Mouse (Mus musculus): ENCODE data around the gene 4930402H24Rik. TPM values are rescaled to one million over a fixed set of nuclear protein-coding genes. Genes with fewer than 3 reads are reported as not detected.

The 4930402H24Rik gene
- polyA plus RNA-seq, 1 experiment from 2014 or later: 26.6 TPM

- H3K4me1 ChIP-seq (ENCODE audit: control insufficient read depth, insufficient read depth, low read length): no peaks in the 10 kb centered on the region
- no peak overlapping the region for H3K4me2 ChIP-seq (ENCODE audit: low read depth, severe bottlenecking)
- no peaks in the 10 kb centered on the region for H3K36me3 ChIP-seq (ENCODE audit: control insufficient read depth, insufficient read depth, low read length)
- H3K27ac ChIP-seq (replicated peaks; ENCODE audit: low read depth, low read length): no peak overlapping the region
- 89% methylated on average over 4 of the region's 4 CpGs for WGBS
- ATAC-seq (ENCODE audit: insufficient number of reproducible peaks, low FRiP score, low TSS enrichment, low read depth): no peak
- DNase-seq (ENCODE audit: low spot score): no peak
- H3K4me3 ChIP-seq (ENCODE audit: low read depth, low read length): no peak overlapping the region
- no peak overlapping the region for H3K9ac ChIP-seq (ENCODE audit: low read length)
- H3K27me3 ChIP-seq (ENCODE audit: control insufficient read depth, insufficient read depth, low read length): no peaks in the 10 kb centered on the region
- no peaks in the 10 kb centered on the region for H3K9me3 ChIP-seq (ENCODE audit: control insufficient read depth, low read length)
These were observed 57.9 kb downstream of the 4930402H24Rik start for GRCm38 (mm10) chr2:130848313-130848712.

GRCm38 (mm10) chr2:130843623-130844022, 62.6 kb downstream of the 4930402H24Rik start:
- DNase-seq (ENCODE audit: low spot score) (no peak), ATAC-seq (ENCODE audit: insufficient number of reproducible peaks, low FRiP score, low TSS enrichment, low read depth) (no peak)
- Histone ChIP-seq H3K4me3 (ENCODE audit: low read depth, low read length) (no peak overlapping the region), H3K9ac (ENCODE audit: low read length) (no peak overlapping the region), H3K4me1 (ENCODE audit: control insufficient read depth, insufficient read depth, low read length) (peaks cover 3% of the 10 kb centered on the region; the same call in 1 of the 2 replicates), H3K4me2 (ENCODE audit: low read depth, severe bottlenecking) (no peak overlapping the region), H3K27ac (replicated peaks; ENCODE audit: low read depth, low read length) (no peak overlapping the region), H3K36me3 (ENCODE audit: control insufficient read depth, insufficient read depth, low read length) (no peaks in the 10 kb centered on the region), H3K9me3 (ENCODE audit: control insufficient read depth, low read length) (no peaks in the 10 kb centered on the region), H3K27me3 (ENCODE audit: control insufficient read depth, insufficient read depth, low read length) (no peaks in the 10 kb centered on the region)
- WGBS: 47% methylated on average over 2 of the region's 2 CpGs

GRCm38 (mm10) chr2:130840846-130841245, 65.4 kb downstream of the 4930402H24Rik start:
- Histone ChIP-seq H3K27ac (replicated peaks; ENCODE audit: low read depth, low read length) (no peak overlapping the region; the same call in 1 of the 2 replicates), H3K4me2 (ENCODE audit: low read depth, severe bottlenecking) (peak overlapping the region; percentile 93), H3K36me3 (ENCODE audit: control insufficient read depth, insufficient read depth, low read length) (no peaks in the 10 kb centered on the region), H3K9ac (ENCODE audit: low read length) (no peak overlapping the region), H3K4me1 (ENCODE audit: control insufficient read depth, insufficient read depth, low read length) (peaks cover 4% of the 10 kb centered on the region; the same call in 1 of the 2 replicates), H3K4me3 (ENCODE audit: low read depth, low read length) (peak overlapping the region; percentile 91), H3K9me3 (ENCODE audit: control insufficient read depth, low read length) (no peaks in the 10 kb centered on the region), H3K27me3 (ENCODE audit: control insufficient read depth, insufficient read depth, low read length) (no peaks in the 10 kb centered on the region)
- 2% methylated on average over 4 of the region's 4 CpGs for WGBS
- peak; percentile 69 for DNase-seq (ENCODE audit: low spot score)
- ATAC-seq (ENCODE audit: insufficient number of reproducible peaks, low FRiP score, low TSS enrichment, low read depth): peak; percentile 41; the same call in 1 of the 2 replicates

- Histone ChIP-seq H3K4me3 (ENCODE audit: low read depth, low read length) (peak overlapping the region; percentile 91), H3K27me3 (ENCODE audit: control insufficient read depth, insufficient read depth, low read length) (no peaks in the 10 kb centered on the region), H3K9ac (ENCODE audit: low read length) (peak overlapping the region; percentile 90), H3K4me2 (ENCODE audit: low read depth, severe bottlenecking) (peak overlapping the region; percentile 93), H3K9me3 (ENCODE audit: control insufficient read depth, low read length) (no peaks in the 10 kb centered on the region), H3K36me3 (ENCODE audit: control insufficient read depth, insufficient read depth, low read length) (no peaks in the 10 kb centered on the region), H3K27ac (replicated peaks; ENCODE audit: low read depth, low read length) (peak overlapping the region; percentile 92), H3K4me1 (ENCODE audit: control insufficient read depth, insufficient read depth, low read length) (peaks cover 4% of the 10 kb centered on the region; the same call in 1 of the 2 replicates)
- under 1% methylated on average over 54 of the region's 77 CpGs for WGBS
- ATAC-seq (ENCODE audit: insufficient number of reproducible peaks, low FRiP score, low TSS enrichment, low read depth): peak; percentile 84
- peak; percentile 87 for DNase-seq (ENCODE audit: low spot score)
These were observed 66.1 kb downstream of the 4930402H24Rik start for GRCm38 (mm10) chr2:130839874-130840661.

GRCm38 (mm10) chr2:130839528-130839873, 66.7 kb downstream of the 4930402H24Rik start:
- H3K27ac ChIP-seq (replicated peaks; ENCODE audit: low read depth, low read length): peak overlapping the region; percentile 92
- no peaks in the 10 kb centered on the region for H3K9me3 ChIP-seq (ENCODE audit: control insufficient read depth, low read length)
- DNase-seq (ENCODE audit: low spot score) (no peak), ATAC-seq (ENCODE audit: insufficient number of reproducible peaks, low FRiP score, low TSS enrichment, low read depth) (peak; percentile 19; the same call in 1 of the 2 replicates)
- H3K9ac ChIP-seq (ENCODE audit: low read length): peak overlapping the region; percentile 90
- peak overlapping the region; percentile 91 for H3K4me3 ChIP-seq (ENCODE audit: low read depth, low read length)
- peak overlapping the region; percentile 93 for H3K4me2 ChIP-seq (ENCODE audit: low read depth, severe bottlenecking)
- H3K36me3 ChIP-seq (ENCODE audit: control insufficient read depth, insufficient read depth, low read length): no peaks in the 10 kb centered on the region
- under 1% methylated on average over 19 of the region's 19 CpGs for WGBS
- H3K4me1 ChIP-seq (ENCODE audit: control insufficient read depth, insufficient read depth, low read length): peaks cover 4% of the 10 kb centered on the region; the same call in 1 of the 2 replicates
- H3K27me3 ChIP-seq (ENCODE audit: control insufficient read depth, insufficient read depth, low read length): no peaks in the 10 kb centered on the region

- Histone ChIP-seq H3K4me1 (ENCODE audit: control insufficient read depth, insufficient read depth, low read length) (peaks cover 4% of the 10 kb centered on the region; the same call in 1 of the 2 replicates), H3K4me2 (ENCODE audit: low read depth, severe bottlenecking) (peak overlapping the region; percentile 93), H3K9ac (ENCODE audit: low read length) (peak overlapping the region; percentile 90), H3K9me3 (ENCODE audit: control insufficient read depth, low read length) (no peaks in the 10 kb centered on the region), H3K27me3 (ENCODE audit: control insufficient read depth, insufficient read depth, low read length) (no peaks in the 10 kb centered on the region), H3K4me3 (ENCODE audit: low read depth, low read length) (peak overlapping the region; percentile 91), H3K36me3 (ENCODE audit: control insufficient read depth, insufficient read depth, low read length) (no peaks in the 10 kb centered on the region), H3K27ac (replicated peaks; ENCODE audit: low read depth, low read length) (no peak overlapping the region)
- no peak for ATAC-seq (ENCODE audit: insufficient number of reproducible peaks, low FRiP score, low TSS enrichment, low read depth)
- WGBS: 3% methylated on average over 10 of the region's 10 CpGs
- peak; percentile 49 for DNase-seq (ENCODE audit: low spot score)
These were observed 67.1 kb downstream of the 4930402H24Rik start for GRCm38 (mm10) chr2:130839084-130839483.

GRCm38 (mm10) chr2:130838131-130838530, 68.1 kb downstream of the 4930402H24Rik start:
- H3K9me3 ChIP-seq (ENCODE audit: control insufficient read depth, low read length): no peaks in the 10 kb centered on the region
- H3K4me1 ChIP-seq (ENCODE audit: control insufficient read depth, insufficient read depth, low read length): peaks cover 4% of the 10 kb centered on the region; the same call in 1 of the 2 replicates
- DNase-seq (ENCODE audit: low spot score) (no peak), ATAC-seq (ENCODE audit: insufficient number of reproducible peaks, low FRiP score, low TSS enrichment, low read depth) (no peak)
- no peak overlapping the region for H3K4me3 ChIP-seq (ENCODE audit: low read depth, low read length)
- no peak overlapping the region for H3K9ac ChIP-seq (ENCODE audit: low read length)
- no peaks in the 10 kb centered on the region for H3K27me3 ChIP-seq (ENCODE audit: control insufficient read depth, insufficient read depth, low read length)
- no peak overlapping the region for H3K27ac ChIP-seq (replicated peaks; ENCODE audit: low read depth, low read length)
- no peak overlapping the region for H3K4me2 ChIP-seq (ENCODE audit: low read depth, severe bottlenecking)
- WGBS: 93% methylated on average over 1 of the region's 1 CpGs
- no peaks in the 10 kb centered on the region for H3K36me3 ChIP-seq (ENCODE audit: control insufficient read depth, insufficient read depth, low read length)

- Histone ChIP-seq H3K4me2 (ENCODE audit: low read depth, severe bottlenecking) (no peak overlapping the region), H3K4me3 (ENCODE audit: low read depth, low read length) (no peak overlapping the region), H3K27me3 (ENCODE audit: control insufficient read depth, insufficient read depth, low read length) (no peaks in the 10 kb centered on the region), H3K9ac (ENCODE audit: low read length) (no peak overlapping the region), H3K4me1 (ENCODE audit: control insufficient read depth, insufficient read depth, low read length) (peaks cover 2% of the 10 kb centered on the region; the same call in 1 of the 2 replicates), H3K36me3 (ENCODE audit: control insufficient read depth, insufficient read depth, low read length) (no peaks in the 10 kb centered on the region), H3K9me3 (ENCODE audit: control insufficient read depth, low read length) (no peaks in the 10 kb centered on the region), H3K27ac (replicated peaks; ENCODE audit: low read depth, low read length) (no peak overlapping the region)
- ATAC-seq (ENCODE audit: insufficient number of reproducible peaks, low FRiP score, low TSS enrichment, low read depth) (no peak), DNase-seq (ENCODE audit: low spot score) (no peak)
- WGBS: 77% methylated on average over 3 of the region's 3 CpGs
These were observed 72.5 kb downstream of the 4930402H24Rik start for GRCm38 (mm10) chr2:130833699-130834098.

Measured in limb, embryonic 11.5 days (tissue).